Mouse (Mus musculus) gastrocnemius, postnatal 36 days (tissue): ENCODE measurements around the gene Eps15l1. TPM values are rescaled to one million over a fixed set of nuclear protein-coding genes. Genes with fewer than 3 reads are reported as not detected.

Experiments used
- DNase-seq, 2 experiments: peaks; one replicate each; pipeline ENCODE4 v3.0.0; 2022
- intact Hi-C: fragments of 180-260 bp; cut with DNase I; formaldehyde crosslinking; loops from one replicate; pipeline ENCODE4 v1.15.1; 2025
- total RNA-seq, 2 experiments: library from RNA; stranded (reverse); gene quantifications; 2 replicates each; pipeline ENCODE4 v1.2.3; 2021

Eps15l1 gene
- total RNA-seq, 2 experiments from 2014 or later = 23.2 to 24.6 TPM

GRCm38 (mm10) chr8:72323131-72323725, 98.0 kb downstream of the Eps15l1 start:
- intact Hi-C loops = no loop called here
- DNase-seq = no peak

- DNase-seq = peak in 1 of 2 experiments; percentile 58
- intact Hi-C loops = no loop called here
Observed at GRCm38 (mm10) chr8:72322471-72322889, 98.8 kb downstream of the Eps15l1 start.

GRCm38 (mm10) chr8:72321635-72322441, 99.4 kb downstream of the Eps15l1 start:
- intact Hi-C loops = no loop called here
- no peak for DNase-seq

- DNase-seq = peak in 1 of 2 experiments; percentile 29
- intact Hi-C loops = no loop called here
Observed at GRCm38 (mm10) chr8:72320803-72321583, 100.3 kb downstream of the Eps15l1 start.

- intact Hi-C loops = no loop called here
- peak in 1 of 2 experiments; percentile 49 for DNase-seq
Observed at GRCm38 (mm10) chr8:72319921-72320802, 101.1 kb downstream of the Eps15l1 start.

GRCm38 (mm10) chr8:72319397-72319796, 101.9 kb downstream of the Eps15l1 start:
- no peak for DNase-seq
- intact Hi-C loops = no loop called here

GRCm38 (mm10) chr8:72318801-72319322, 102.4 kb downstream of the Eps15l1 start, which contains the start of gene Klf2:
Klf2 (plus strand) TSS chr8:72319033.
- DNase-seq = peak; percentile 97 to 98
- intact Hi-C loops = no loop called here

GRCm38 (mm10) chr8:72317741-72318301, 103.4 kb downstream of the Eps15l1 start:
- intact Hi-C loops = no loop called here
- no peak for DNase-seq

- intact Hi-C loops = no loop called here
- no peak for DNase-seq
Observed at GRCm38 (mm10) chr8:72316053-72316695, 105.1 kb downstream of the Eps15l1 start.

GRCm38 (mm10) chr8:72312926-72313518, 108.2 kb downstream of the Eps15l1 start:
- intact Hi-C loops = no loop called here

GRCm38 (mm10) chr8:72310849-72311506, 110.3 kb downstream of the Eps15l1 start:
- intact Hi-C loops = no loop called here
- peak in 1 of 2 experiments; percentile 33 for DNase-seq

More at GRCm38 (mm10) chr8:72312926-72313518, 108.2 kb downstream of the Eps15l1 start:
- DNase-seq = no peak

GRCm38 (mm10) chr8:72308276-72308675, 113.0 kb downstream of the Eps15l1 start:
- intact Hi-C loops = no loop called here
- DNase-seq = no peak

GRCm38 (mm10) chr8:72306913-72307312, 114.3 kb downstream of the Eps15l1 start:
- intact Hi-C loops = no loop called here
- no peak for DNase-seq

GRCm38 (mm10) chr8:72305210-72305905, 115.9 kb downstream of the Eps15l1 start, which contains the start of gene Gm10282:
Gm10282 (minus strand) TSS chr8:72305260.
- no peak for DNase-seq
- intact Hi-C loops = no loop called here

- intact Hi-C loops = no loop called here
Observed at GRCm38 (mm10) chr8:72303633-72304032, 117.6 kb downstream of the Eps15l1 start.

GRCm38 (mm10) chr8:72302986-72303612, 118.2 kb downstream of the Eps15l1 start:
- intact Hi-C loops = no loop called here
- DNase-seq = no peak

More at GRCm38 (mm10) chr8:72303633-72304032, 117.6 kb downstream of the Eps15l1 start:
- peak; percentile 60 to 74 for DNase-seq

- no peak for DNase-seq
- intact Hi-C loops = no loop called here
Observed at GRCm38 (mm10) chr8:72301497-72301896, 119.8 kb downstream of the Eps15l1 start.
